8 mouse cellular contexts compared by ENCODE assay signal in the genomic region with DNA sequence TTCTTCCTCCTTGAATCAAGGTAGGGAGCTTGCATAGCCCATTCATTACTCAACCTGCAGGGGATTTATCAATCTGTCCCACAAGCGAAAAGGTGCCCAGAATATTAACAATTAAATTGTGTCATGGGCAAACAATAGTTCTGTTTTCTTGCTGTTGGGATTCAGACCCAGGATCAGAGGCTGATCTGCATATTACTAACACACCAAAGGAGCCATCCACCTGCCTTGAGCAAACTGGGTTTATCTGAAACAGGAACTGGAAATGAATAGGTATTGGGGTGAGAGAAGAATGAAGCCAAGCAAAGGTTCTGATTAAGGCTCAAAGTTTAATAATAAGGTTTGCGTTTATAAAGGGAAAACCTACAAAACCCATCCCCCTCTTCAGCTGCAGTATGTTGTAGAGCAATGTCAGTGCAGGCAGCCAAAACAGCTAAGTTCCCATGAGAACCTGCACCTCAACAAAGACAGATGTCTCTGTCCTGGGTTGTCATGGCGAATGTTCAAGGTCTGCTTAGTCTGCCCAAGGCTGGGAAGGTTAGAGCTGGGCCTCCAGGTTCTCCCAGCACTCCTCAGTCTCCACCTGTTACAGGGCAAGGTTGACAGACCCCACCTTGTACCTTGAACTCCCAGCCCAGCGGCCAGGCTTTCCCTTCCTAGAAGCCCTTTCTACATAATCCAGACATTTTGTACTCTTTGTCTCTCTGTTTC. TPM values are rescaled to one million over a fixed set of nuclear protein-coding genes. Genes with fewer than 3 reads are reported as not detected.
DNase-seq lines count a peak whose midpoint lies in the region; ATAC-seq and TF ChIP-seq lines count a peak whose summit lies in the region.
"Not testable (repeated sequence)": the region's sequence is repeated elsewhere in the genome, so short reads cannot be mapped to it uniquely, and the experiment has no call there.

No protein-coding gene starts in this region.

- H3K4me2 ChIP-seq in heart, embryonic 14.5 days (ENCODE audit: low read length): peak overlapping the region; percentile 67; the same call in 1 of the 2 replicates
- peak overlapping the region; percentile 76 for H3K4me2 ChIP-seq in intestine, postnatal 0 days (replicated peaks; ENCODE audit: low read depth)
- peak overlapping the region; percentile 73 for H3K4me2 ChIP-seq in liver, embryonic 13.5 days
- H3K4me2 ChIP-seq in midbrain, embryonic 12.5 days (replicated peaks): peak overlapping the region; percentile 66
- H3K4me2 ChIP-seq in stomach, embryonic 14.5 days (replicated peaks; ENCODE audit: low read depth, low read length): peak overlapping the region; percentile 51; the same call in 1 of the 2 replicates

- not testable (repeated sequence) for H3K27ac ChIP-seq in embryonic fibroblast, embryonic 13.5 days (ENCODE audit: insufficient read depth, low read length); heart, embryonic 14.5 days (replicated peaks in 1 of 2; ENCODE audit: control insufficient read depth in 1 of 2, insufficient read depth in 1 of 2, low read depth in 2 of 2, low read length in 2 of 2); intestine, postnatal 0 days (ENCODE audit: low read depth, low read length); liver, embryonic 13.5 days; midbrain, embryonic 12.5 days (replicated peaks); stomach, embryonic 14.5 days (ENCODE audit: low read length)

- ATAC-seq in heart, embryonic 14.5 days (ENCODE audit: insufficient number of reproducible peaks, insufficient read depth, low FRiP score, low read depth); liver, embryonic 13.5 days (ENCODE audit: low read depth); midbrain, embryonic 12.5 days (ENCODE audit: low FRiP score, low read depth): not testable (repeated sequence)
- ATAC-seq in intestine, postnatal 0 days: peak; percentile 88
- peak; percentile 24; the same call in 1 of the 2 replicates for ATAC-seq in stomach, embryonic 14.5 days (ENCODE audit: insufficient number of reproducible peaks, insufficient read depth, low FRiP score, low read depth)

- peak overlapping the region; percentile 82; the same call in 1 of the 2 replicates for H3K4me3 ChIP-seq in embryonic fibroblast, embryonic 13.5 days (ENCODE audit: insufficient read depth, low read length)
- H3K4me3 ChIP-seq in heart, embryonic 14.5 days (ENCODE audit: control insufficient read depth in 1 of 2, insufficient read depth in 1 of 2, low read depth in 1 of 2, low read length in 2 of 2): peak overlapping the region; percentile 65 to 92; a peak in 3 of 4 replicates
- peak overlapping the region; percentile 60; the same call in 1 of the 2 replicates for H3K4me3 ChIP-seq in intestine, postnatal 0 days (ENCODE audit: low read depth, low read length)
- peak overlapping the region; percentile 70 for H3K4me3 ChIP-seq in liver, embryonic 13.5 days (replicated peaks)
- H3K4me3 ChIP-seq in midbrain, embryonic 12.5 days: peak overlapping the region; percentile 60
- H3K4me3 ChIP-seq in stomach, embryonic 14.5 days (ENCODE audit: low read depth, low read length): peak overlapping the region; percentile 57; the same call in 1 of the 2 replicates

- TF ChIP-seq POLR2A in embryonic fibroblast, embryonic 13.5 days (IDR thresholded peaks at IDR 0.05; ENCODE audit: low read depth, low read length): not testable (repeated sequence)

- not testable (repeated sequence) for H3K9me3 ChIP-seq in heart, embryonic 14.5 days (ENCODE audit: control insufficient read depth, low read length); intestine, postnatal 0 days (ENCODE audit: control insufficient read depth); liver, embryonic 13.5 days (replicated peaks); midbrain, embryonic 12.5 days; stomach, embryonic 14.5 days (ENCODE audit: control insufficient read depth, low read depth, low read length)

- not testable (repeated sequence) for H3K27me3 ChIP-seq in heart, embryonic 14.5 days (ENCODE audit: control insufficient read depth, insufficient read depth, low read length); intestine, postnatal 0 days (replicated peaks; ENCODE audit: control insufficient read depth, insufficient read depth, low read length); liver, embryonic 13.5 days; midbrain, embryonic 12.5 days; stomach, embryonic 14.5 days (ENCODE audit: control insufficient read depth, insufficient read depth, low read length)

- 60% methylated on average over 4 of the region's 4 CpGs for WGBS in heart, embryonic 14.5 days
- WGBS in intestine, postnatal 0 days: 36% methylated on average over 4 of the region's 4 CpGs
- 59% methylated on average over 4 of the region's 4 CpGs for WGBS in liver, embryonic 13.5 days (ENCODE audit: insufficient replicate concordance)
- WGBS in midbrain, embryonic 12.5 days: 67% methylated on average over 4 of the region's 4 CpGs
- WGBS in stomach, embryonic 14.5 days: 73% methylated on average over 4 of the region's 4 CpGs

- DNase-seq in CD4-positive, CD25-positive, alpha-beta regulatory T cell, adult 2 months (ENCODE audit: low read depth, low spot score): peak; percentile 5
- DNase-seq in adrenal gland, postnatal 14 days: peak; percentile 34
- not testable (repeated sequence) for DNase-seq in liver, embryonic 13.5 days

- not testable (repeated sequence) for H3K9ac ChIP-seq in heart, embryonic 14.5 days (ENCODE audit: low read length); intestine, postnatal 0 days (ENCODE audit: low read depth, low read length); midbrain, embryonic 12.5 days (replicated peaks); stomach, embryonic 14.5 days (replicated peaks; ENCODE audit: low read depth, low read length)
- peak overlapping the region; percentile 22; the same call in 1 of the 2 replicates for H3K9ac ChIP-seq in liver, embryonic 13.5 days

- not testable (repeated sequence) for H3K36me3 ChIP-seq in heart, embryonic 14.5 days (ENCODE audit: control insufficient read depth, insufficient read depth, low read length); intestine, postnatal 0 days (ENCODE audit: control insufficient read depth, insufficient read depth); liver, embryonic 13.5 days; midbrain, embryonic 12.5 days; stomach, embryonic 14.5 days (ENCODE audit: control insufficient read depth, insufficient read depth, low read length)

- not testable (repeated sequence) for H3K4me1 ChIP-seq in embryonic fibroblast, embryonic 13.5 days (ENCODE audit: control insufficient read depth, insufficient read depth, low read length); heart, embryonic 14.5 days (ENCODE audit: control insufficient read depth in 2 of 2, insufficient read depth in 2 of 2, low read length in 2 of 2); intestine, postnatal 0 days (replicated peaks; ENCODE audit: control insufficient read depth, insufficient read depth, low read length); liver, embryonic 13.5 days (replicated peaks); midbrain, embryonic 12.5 days; stomach, embryonic 14.5 days (ENCODE audit: control insufficient read depth, insufficient read depth, low read length)

- TF ChIP-seq CTCF in embryonic fibroblast, embryonic 13.5 days (IDR thresholded peaks at IDR 0.05; ENCODE audit: borderline replicate concordance, insufficient read depth, low read length); intestine, postnatal 0 days (IDR thresholded peaks at IDR 0.05; ENCODE audit: low read depth): not testable (repeated sequence)

RNA-seq across cellular contexts. Expression of a gene that starts 0.5 kb away (rescaled TPM):
- total RNA-seq in adrenal gland, postnatal 14 days (2021): 6.0 and 6.2 TPM in 2 replicates
- 9.3 and 14.9 TPM in 2 replicates for polyA plus RNA-seq in embryonic fibroblast, embryonic 13.5 days (2011; ENCODE audit: insufficient read length, low read depth, missing spikeins)
- polyA plus RNA-seq in heart, embryonic 14.5 days (2014; fragmentation: Nextera tagmentation; extraction: Ambion mirVana): 3.6 and 3.7 TPM in 2 replicates
- polyA plus RNA-seq in intestine, postnatal 0 days (2015; fragmentation: Nextera tagmentation; extraction: Ambion mirVana): 8.4 and 11.6 TPM in 2 replicates
- polyA plus RNA-seq in liver, embryonic 13.5 days (2015; fragmentation: Nextera tagmentation; extraction: Ambion mirVana): 4.5 and 5.1 TPM in 2 replicates
- 5.3 and 5.8 TPM in 2 replicates for polyA plus RNA-seq in midbrain, embryonic 12.5 days (2016; fragmentation: Nextera tagmentation; extraction: Ambion mirVana)
- polyA plus RNA-seq in stomach, embryonic 14.5 days (2014; fragmentation: Nextera tagmentation; extraction: Ambion mirVana): 11.9 and 14.0 TPM in 2 replicates
